Mouse (Mus musculus) gastrocnemius, adult 2 months (tissue): ENCODE measurements at regions not wholly inside any gene's neighbourhood (a gene's known extent, or its start where the extent isn't known, plus 50 kb on each side); places are given as distances from the start of the nearest gene placed in this dataset. TPM values are rescaled to one million over a fixed set of nuclear protein-coding genes. Genes with fewer than 3 reads are reported as not detected.

Experiments used
- DNase-seq: peaks from one replicate; pipeline ENCODE4 v3.0.0; 2022
- H3K27ac ChIP-seq: fragments of 200-600 bp; 2 replicates; pipeline ENCODE4 v1.8.1; 2022; ENCODE audit warnings: mild to moderate bottlenecking
- H3K4me3 ChIP-seq: fragments of 200-600 bp; 2 replicates; pipeline ENCODE4 v1.8.1; 2022; ENCODE audit warnings: mild to moderate bottlenecking, moderate library complexity
- CTCF ChIP-seq: fragments of 200-600 bp; IDR thresholded peaks from 2 replicates; pipeline ENCODE4 v1.8.1; 2022; ENCODE audit warnings: antibody characterized with exemption, mild to moderate bottlenecking, moderate library complexity
- intact Hi-C: fragments of 180-260 bp; cut with DNase I; formaldehyde crosslinking; loops from one replicate; pipeline ENCODE4 v1.15.1; 2025
- microRNA-seq: library from miRNA; unstranded; fragments of <30 nt; microRNA quantifications from one replicate; pipeline ENCODE4 v1.2.0, GENCODE M21; 2021

DNA sequence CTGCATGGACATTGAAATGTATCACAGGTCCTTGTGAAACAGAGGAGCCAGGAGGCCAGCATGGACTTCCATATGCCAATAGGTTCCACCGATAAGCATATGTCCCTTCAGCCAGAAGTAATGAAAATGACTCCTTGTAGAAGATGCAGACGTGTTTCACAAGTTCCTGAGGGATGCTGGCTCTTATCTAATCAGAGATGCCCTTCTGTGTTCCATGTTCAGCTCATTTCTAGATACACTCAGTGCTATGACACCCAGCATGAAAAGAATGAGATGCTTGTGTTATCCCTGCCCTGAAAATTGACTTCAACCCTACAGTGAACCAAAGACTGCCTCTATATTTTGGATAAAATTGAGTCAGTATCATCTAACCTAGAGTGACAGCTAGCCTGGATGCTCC lies 53.8 kb upstream of the Elac2 start:
- no peak for TF ChIP-seq CTCF
- intact Hi-C loops, result no loop called here
- no peak overlapping the region for H3K4me3 ChIP-seq
- no peak overlapping the region for H3K27ac ChIP-seq
- no peak for DNase-seq

DNA sequence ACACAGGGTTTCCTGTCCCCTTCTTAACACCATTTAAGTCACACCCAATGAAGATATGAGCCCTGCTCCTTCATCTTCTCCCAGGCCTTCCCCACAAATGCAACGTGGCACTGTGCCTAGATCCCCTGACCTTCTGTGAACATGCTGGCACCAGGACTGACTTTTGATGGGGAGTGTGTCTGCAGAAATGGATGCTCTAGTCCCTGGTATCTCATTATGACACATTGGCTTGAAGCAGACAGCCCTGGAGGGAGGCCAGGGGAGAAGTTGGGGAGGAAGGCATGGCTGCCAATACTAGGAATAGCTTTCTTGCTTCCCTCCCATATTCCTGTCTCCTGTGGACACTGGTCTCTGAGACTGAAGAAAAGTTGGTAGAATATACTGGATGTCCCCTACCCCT lies 52.9 kb upstream of the Elac2 start:
- H3K27ac ChIP-seq, result no peak overlapping the region
- DNase-seq, result peak; percentile 22
- no peak overlapping the region for H3K4me3 ChIP-seq
- intact Hi-C loops, result no loop called here
- no peak for TF ChIP-seq CTCF

Small RNA genes in the stretch of these regions (microRNA-seq; reads per million reads assigned to microRNA genes)
- gene Gm24275, result not detected
